Mouse (Mus musculus) cerebellum, adult 11 months (tissue): ENCODE results near the gene Plscr1.

Source experiments
- DNase-seq: peaks from one replicate; pipeline ENCODE4 v3.0.0; 2022

The Plscr1 gene

GRCm38 (mm10) chr9:92249447-92249852 is at the start of gene Plscr1:
TSS of gene Plscr1 (plus strand) at chr9:92249750.
- no peak for DNase-seq

- DNase-seq: no peak
Observed at GRCm38 (mm10) chr9:92204397-92204796, 45.2 kb upstream of the Plscr1 start.

GRCm38 (mm10) chr9:92207307-92207706 is 42.2 kb upstream of the Plscr1 start:
- peak; percentile 46 for DNase-seq

- DNase-seq: no peak
Observed at GRCm38 (mm10) chr9:92207757-92208156, 41.8 kb upstream of the Plscr1 start.

- no peak for DNase-seq
Observed at GRCm38 (mm10) chr9:92209850-92210249, 39.7 kb upstream of the Plscr1 start.

- no peak for DNase-seq
Observed at GRCm38 (mm10) chr9:92210386-92210967, 39.1 kb upstream of the Plscr1 start.

GRCm38 (mm10) chr9:92211048-92211447 is 38.5 kb upstream of the Plscr1 start:
- DNase-seq: no peak

GRCm38 (mm10) chr9:92217484-92217883 is 32.1 kb upstream of the Plscr1 start:
- DNase-seq: no peak

GRCm38 (mm10) chr9:92217896-92218295 is 31.7 kb upstream of the Plscr1 start:
- no peak for DNase-seq

GRCm38 (mm10) chr9:92220151-92220550 is 29.4 kb upstream of the Plscr1 start:
- no peak for DNase-seq

GRCm38 (mm10) chr9:92221480-92221879 is 28.1 kb upstream of the Plscr1 start:
- no peak for DNase-seq

GRCm38 (mm10) chr9:92224598-92225231 is 24.8 kb upstream of the Plscr1 start:
- DNase-seq: no peak

- no peak for DNase-seq
Observed at GRCm38 (mm10) chr9:92226127-92226655, 23.4 kb upstream of the Plscr1 start.

- DNase-seq: no peak
Observed at GRCm38 (mm10) chr9:92226795-92227194, 22.8 kb upstream of the Plscr1 start.

- no peak for DNase-seq
Observed at GRCm38 (mm10) chr9:92228867-92229832, 20.4 kb upstream of the Plscr1 start.

- no peak for DNase-seq
Observed at GRCm38 (mm10) chr9:92229833-92230205, 19.7 kb upstream of the Plscr1 start.

- DNase-seq: no peak
Observed at GRCm38 (mm10) chr9:92234901-92235458, 14.6 kb upstream of the Plscr1 start.

GRCm38 (mm10) chr9:92248773-92249446 is 640 bp upstream of the Plscr1 start:
- DNase-seq: no peak

- DNase-seq: peak; percentile 17
Observed at GRCm38 (mm10) chr9:92249987-92250772, 630 bp downstream of the Plscr1 start.

- no peak for DNase-seq
Observed at GRCm38 (mm10) chr9:92252718-92253117, 3.2 kb downstream of the Plscr1 start.

- DNase-seq: no peak
Observed at GRCm38 (mm10) chr9:92253585-92254321, 4.2 kb downstream of the Plscr1 start.
